Mouse (Mus musculus): ENCODE measurements around the gene Trabd2b. TPM values are rescaled to one million over a fixed set of nuclear protein-coding genes. Genes with fewer than 3 reads are reported as not detected.

The Trabd2b gene
- polyA plus RNA-seq, 1 experiment: 1.5 TPM

DNA sequence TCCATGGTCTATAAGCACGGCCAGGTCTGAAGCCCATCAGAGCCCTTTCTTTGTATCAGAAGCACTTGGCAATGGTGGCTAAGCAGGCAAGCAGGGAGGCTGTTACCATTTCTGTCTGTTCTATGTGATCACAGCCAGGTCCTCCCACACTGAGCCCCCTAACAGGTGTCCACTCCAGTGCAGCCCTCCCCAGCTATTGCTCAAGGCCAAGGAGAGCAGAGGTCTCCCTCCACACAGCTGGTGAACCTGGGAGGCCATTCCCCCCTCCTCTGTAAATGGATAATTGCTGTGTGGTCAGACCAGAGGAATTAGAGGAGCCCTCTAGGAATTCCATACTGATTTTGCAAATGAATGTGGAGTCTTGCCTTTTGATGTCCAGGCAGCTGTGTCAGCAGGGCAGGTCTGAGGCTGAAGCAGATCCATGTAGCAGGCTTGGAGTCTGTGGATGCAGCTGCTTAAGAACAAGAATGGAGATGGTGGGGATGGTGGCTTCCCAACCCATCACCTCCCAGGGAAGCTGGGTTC, 161.6 kb downstream of the Trabd2b start:
- no peak for DNase-seq (ENCODE audit: low read depth)
- TF ChIP-seq CTCF (IDR thresholded peaks at IDR 0.05; ENCODE audit: borderline replicate concordance, extremely low read depth, insufficient read depth, insufficient read length): no peak
- no peak for TF ChIP-seq POLR2A (IDR thresholded peaks at IDR 0.05; ENCODE audit: borderline replicate concordance, extremely low read depth, insufficient read depth, insufficient read length, poor library complexity, severe bottlenecking)

DNA sequence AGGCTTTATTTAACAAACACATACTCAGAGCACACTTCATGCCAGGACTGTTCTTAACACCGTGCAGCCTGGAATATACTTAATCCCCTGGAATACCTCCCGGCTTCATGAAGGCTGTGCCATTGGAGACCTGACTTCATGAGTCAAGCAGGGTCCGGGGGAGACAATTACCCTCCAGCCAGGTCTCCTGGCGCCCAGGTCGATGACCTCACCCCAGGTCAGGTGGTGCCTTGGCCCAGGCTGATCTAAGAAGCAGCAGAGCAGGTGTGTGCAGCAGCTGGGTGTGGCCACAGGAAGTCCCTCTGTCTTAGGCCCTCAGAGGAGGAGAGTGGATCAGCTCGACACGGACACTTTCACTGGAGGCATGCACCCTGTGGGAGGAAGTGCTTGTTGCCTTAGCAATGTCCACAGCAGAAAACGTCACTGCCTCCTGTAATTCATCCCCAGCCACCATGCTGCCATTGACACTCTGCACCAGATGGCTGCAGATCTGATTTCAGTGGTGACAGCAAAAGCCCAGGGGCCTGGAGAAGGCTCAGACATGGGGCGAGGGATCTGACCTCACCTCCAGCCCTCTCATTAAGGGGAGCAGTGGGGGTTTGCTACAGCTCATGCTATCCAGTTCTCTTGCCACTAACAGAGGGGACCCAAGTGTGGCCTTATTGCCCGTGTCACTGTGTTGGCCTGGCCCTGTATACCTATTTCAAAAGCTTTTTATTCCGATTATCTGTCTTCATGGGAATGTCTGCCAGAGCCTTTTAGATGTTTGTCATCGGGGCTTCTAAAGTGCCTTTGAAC, 171.8 kb downstream of the Trabd2b start:
- no peak for DNase-seq (ENCODE audit: low read depth)
- TF ChIP-seq CTCF (IDR thresholded peaks at IDR 0.05; ENCODE audit: borderline replicate concordance, extremely low read depth, insufficient read depth, insufficient read length) (no peak), POLR2A (IDR thresholded peaks at IDR 0.05; ENCODE audit: borderline replicate concordance, extremely low read depth, insufficient read depth, insufficient read length, poor library complexity, severe bottlenecking) (no peak)

DNA sequence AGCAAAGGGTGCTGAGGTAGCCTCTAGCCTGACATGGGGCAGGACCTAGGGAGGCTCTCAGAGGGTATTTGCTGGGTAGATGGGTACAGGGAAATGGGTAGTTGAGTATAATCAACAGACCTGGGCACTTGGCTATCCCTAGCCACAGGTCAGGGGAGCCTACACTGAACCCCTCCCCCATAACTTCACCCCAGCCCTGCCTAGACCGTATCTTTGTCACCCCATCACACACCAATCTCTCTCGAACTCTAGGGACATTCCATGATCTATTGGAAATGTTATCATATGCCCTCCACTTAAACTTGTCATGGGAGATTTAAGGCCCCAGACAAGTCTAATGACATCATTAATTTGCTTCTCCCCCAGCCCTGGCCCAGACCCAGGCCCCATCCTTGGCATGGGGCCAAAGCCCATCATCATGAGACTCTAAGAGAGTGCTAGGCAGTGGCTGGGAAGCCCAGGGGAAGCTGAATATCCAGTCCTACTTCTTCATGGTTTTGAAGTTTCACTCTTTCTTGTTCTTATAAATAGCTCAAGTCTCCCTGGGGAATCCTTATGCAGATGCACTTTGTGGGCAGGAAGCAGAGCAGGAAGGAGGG, 177.1 kb downstream of the Trabd2b start:
- no peak for DNase-seq (ENCODE audit: low read depth)
- TF ChIP-seq POLR2A (IDR thresholded peaks at IDR 0.05; ENCODE audit: borderline replicate concordance, extremely low read depth, insufficient read depth, insufficient read length, poor library complexity, severe bottlenecking): no peak

DNA sequence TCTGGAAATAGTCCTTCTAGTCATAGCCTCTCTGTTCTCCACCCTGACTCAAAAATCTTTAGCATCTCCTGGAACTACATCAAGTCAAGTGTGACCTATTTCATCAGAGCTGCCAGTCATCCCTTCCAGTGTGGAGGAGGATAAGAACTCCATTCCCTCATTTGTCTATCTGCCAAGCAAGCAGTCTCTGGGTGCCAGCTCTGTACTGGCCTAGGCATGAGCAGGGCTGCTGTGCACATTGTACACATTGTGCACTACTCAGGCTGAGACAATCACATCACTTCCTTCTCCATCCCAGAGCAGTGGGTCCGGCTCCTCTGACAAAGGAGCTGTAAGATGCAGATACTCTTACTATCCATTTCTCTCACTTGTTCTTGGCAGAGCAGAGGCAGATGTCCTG, 178.2 kb downstream of the Trabd2b start:
- TF ChIP-seq POLR2A (IDR thresholded peaks at IDR 0.05; ENCODE audit: borderline replicate concordance, extremely low read depth, insufficient read depth, insufficient read length, poor library complexity, severe bottlenecking) (no peak), CTCF (IDR thresholded peaks at IDR 0.05; ENCODE audit: borderline replicate concordance, extremely low read depth, insufficient read depth, insufficient read length) (no peak)
- DNase-seq (ENCODE audit: low read depth): no peak

DNA sequence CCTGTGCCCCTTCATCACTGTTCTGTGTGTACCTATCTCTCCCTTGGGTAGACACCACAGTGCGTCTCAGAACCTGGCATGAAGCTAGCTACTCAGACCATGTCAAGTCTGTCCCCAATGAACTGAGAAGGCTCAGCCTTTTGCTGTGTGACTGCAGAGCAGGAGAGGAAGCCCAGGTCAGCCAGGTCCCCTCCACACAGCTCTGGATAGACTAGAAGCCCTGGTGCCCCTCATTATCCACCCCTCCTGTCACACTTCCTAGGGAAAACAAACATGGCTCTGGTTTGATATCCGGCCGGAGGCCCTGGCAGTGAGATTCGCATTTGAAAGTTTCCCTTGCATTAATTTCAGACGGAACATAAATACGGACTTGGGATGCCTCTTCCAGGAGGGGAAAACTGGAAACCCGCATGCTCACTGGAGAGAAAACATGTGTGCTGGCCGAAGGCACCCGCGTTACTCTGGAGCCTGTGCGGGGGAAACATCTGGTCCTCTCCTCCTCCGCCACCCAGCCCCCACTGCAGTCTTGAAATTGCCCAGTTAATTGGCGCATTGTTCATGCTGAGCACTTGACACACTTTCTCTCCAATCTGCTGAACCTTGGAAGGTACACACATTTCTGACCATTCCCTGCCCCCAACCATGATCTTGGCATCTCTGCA, 187.2 kb downstream of the Trabd2b start:
- TF ChIP-seq CTCF (IDR thresholded peaks at IDR 0.05; ENCODE audit: borderline replicate concordance, extremely low read depth, insufficient read depth, insufficient read length) (no peak), POLR2A (IDR thresholded peaks at IDR 0.05; ENCODE audit: borderline replicate concordance, extremely low read depth, insufficient read depth, insufficient read length, poor library complexity, severe bottlenecking) (no peak)
- DNase-seq (ENCODE audit: low read depth): peak; percentile 36

DNA sequence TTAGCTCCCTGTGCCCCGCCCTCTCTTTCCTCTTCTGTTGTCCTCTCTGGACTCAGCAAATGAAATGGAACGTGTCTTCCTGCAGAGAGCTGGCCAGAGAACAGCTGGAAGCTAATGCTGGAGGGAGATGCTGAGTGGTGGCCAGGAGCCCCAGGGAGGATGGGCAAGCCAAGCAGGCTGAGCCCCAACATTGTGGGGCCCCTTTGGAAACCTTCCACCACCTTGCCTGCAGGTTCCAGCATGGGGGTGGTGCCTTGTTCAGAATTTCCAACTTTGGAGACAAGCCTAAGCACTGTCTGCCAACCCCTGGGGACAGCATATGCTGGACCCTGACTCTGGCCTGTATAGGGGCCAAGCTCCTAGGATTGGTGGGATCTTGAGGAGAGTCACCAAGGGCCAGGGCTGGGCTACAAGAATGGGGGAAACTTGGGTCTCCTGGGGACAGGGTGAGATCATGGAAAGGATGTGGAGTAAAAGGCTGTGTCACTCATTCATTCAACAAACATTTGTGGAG, 188.7 kb downstream of the Trabd2b start:
- no peak for TF ChIP-seq POLR2A (IDR thresholded peaks at IDR 0.05; ENCODE audit: borderline replicate concordance, extremely low read depth, insufficient read depth, insufficient read length, poor library complexity, severe bottlenecking)
- TF ChIP-seq CTCF (IDR thresholded peaks at IDR 0.05; ENCODE audit: borderline replicate concordance, extremely low read depth, insufficient read depth, insufficient read length): no peak

DNA sequence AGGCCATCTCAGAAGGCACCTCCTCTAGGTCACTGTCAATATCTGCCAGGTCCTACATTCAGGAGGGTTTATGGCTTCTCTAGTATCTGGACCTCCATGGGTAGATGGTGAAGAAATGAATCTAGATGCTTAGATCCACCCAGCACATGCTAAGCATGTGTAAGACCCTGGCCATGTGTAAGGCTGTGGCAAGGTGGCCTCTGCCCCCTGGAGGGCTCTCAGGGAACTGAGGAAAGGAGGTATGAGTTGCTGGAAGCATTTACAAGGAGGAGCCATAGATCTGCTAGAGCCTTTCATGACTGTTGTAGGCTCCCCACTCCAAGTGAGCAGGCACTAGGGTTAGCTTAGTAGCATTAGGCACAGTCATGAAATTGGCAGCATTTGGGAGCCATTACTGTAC, 192.6 kb downstream of the Trabd2b start:
- TF ChIP-seq CTCF (IDR thresholded peaks at IDR 0.05; ENCODE audit: borderline replicate concordance, extremely low read depth, insufficient read depth, insufficient read length): peak; percentile 47; the same call in 1 of the 2 replicates
- no peak for TF ChIP-seq POLR2A (IDR thresholded peaks at IDR 0.05; ENCODE audit: borderline replicate concordance, extremely low read depth, insufficient read depth, insufficient read length, poor library complexity, severe bottlenecking)
- no peak for DNase-seq (ENCODE audit: low read depth)

More for the DNA sequence above, 188.7 kb downstream of the Trabd2b start:
- DNase-seq (ENCODE audit: low read depth): no peak

DNA sequence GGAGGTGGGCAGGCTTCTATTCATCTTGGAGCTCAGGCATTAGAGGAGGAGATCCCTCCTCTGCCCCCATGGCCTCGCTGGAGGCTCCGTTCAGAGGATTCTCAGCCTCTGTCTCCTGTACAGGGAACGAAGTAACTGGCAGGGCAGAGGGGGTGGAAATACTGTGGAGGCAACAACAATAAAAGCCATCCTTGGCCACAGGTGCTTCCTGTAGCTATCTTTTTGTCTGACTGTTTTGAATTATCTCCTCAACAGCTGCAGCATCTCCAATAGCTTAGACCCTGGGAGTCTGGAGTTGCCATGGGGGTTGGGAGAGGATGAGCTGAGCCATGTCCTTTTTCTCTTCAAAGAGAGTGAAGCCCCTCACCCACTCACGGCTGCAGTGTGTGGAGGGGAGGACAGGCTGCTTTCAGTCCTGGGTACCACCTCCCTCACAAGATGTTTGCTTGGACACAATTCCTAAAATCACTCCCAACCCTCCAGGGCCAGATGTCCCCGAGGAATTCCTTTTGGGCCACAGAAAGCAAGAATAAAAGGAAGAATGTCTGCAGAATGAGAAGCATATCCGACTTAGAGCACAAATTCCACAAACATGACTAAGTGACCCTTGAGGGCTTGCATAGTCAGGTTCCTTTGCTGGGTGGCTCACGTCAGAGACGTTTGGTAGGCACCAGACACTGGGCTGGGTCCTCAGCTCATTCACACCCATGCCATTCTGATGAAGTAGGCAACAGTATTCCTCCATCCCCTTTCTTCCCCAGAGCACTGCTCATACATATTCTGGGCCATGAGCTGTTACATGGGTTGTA, 194.9 kb downstream of the Trabd2b start:
- TF ChIP-seq POLR2A (IDR thresholded peaks at IDR 0.05; ENCODE audit: borderline replicate concordance, extremely low read depth, insufficient read depth, insufficient read length, poor library complexity, severe bottlenecking) (no peak), CTCF (IDR thresholded peaks at IDR 0.05; ENCODE audit: borderline replicate concordance, extremely low read depth, insufficient read depth, insufficient read length) (no peak)
- peak; percentile 31 for DNase-seq (ENCODE audit: low read depth)

DNA sequence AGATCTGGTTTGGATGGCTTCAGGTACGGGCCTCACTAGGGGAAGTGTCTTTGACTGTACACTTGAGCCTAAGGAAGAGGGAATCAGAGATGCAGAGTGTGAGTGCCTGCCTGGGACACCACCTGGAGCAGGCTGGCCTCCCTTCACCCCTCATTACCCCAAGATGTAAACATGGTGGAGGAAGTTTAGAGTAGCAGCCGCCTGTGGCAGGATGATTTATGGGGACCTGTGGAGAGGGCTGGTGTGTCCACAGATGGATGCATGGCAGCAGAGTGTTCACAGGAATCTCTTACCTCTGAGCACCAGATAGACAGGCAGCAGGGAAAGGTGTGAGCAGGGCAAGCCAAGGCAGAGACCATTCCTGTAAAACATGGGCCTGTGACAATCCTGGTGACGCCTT, 199.1 kb downstream of the Trabd2b start:
- DNase-seq (ENCODE audit: low read depth): no peak
- TF ChIP-seq POLR2A (IDR thresholded peaks at IDR 0.05; ENCODE audit: borderline replicate concordance, extremely low read depth, insufficient read depth, insufficient read length, poor library complexity, severe bottlenecking): no peak
- no peak for TF ChIP-seq CTCF (IDR thresholded peaks at IDR 0.05; ENCODE audit: borderline replicate concordance, extremely low read depth, insufficient read depth, insufficient read length)

DNA sequence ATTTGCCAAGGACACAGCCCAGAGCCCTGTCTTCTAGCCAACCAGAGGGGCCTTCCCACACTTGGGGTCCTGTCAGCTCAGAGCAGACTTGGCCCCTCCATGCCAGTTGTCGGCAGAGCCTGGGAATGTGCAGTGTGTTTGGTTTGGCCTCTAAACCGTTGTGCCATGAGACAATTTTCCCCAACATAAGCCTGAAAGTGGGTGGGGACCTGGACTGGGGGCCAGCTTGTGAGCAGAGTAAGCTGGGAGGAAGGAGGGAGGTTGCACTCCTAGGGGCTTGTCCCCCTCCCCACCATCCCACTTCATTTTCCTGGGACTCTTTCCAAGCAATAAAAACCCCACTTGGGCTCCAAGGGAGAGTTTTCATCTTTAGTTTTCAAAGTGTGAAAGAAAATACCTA, 201.3 kb downstream of the Trabd2b start:
- TF ChIP-seq CTCF (IDR thresholded peaks at IDR 0.05; ENCODE audit: borderline replicate concordance, extremely low read depth, insufficient read depth, insufficient read length): no peak
- no peak for TF ChIP-seq POLR2A (IDR thresholded peaks at IDR 0.05; ENCODE audit: borderline replicate concordance, extremely low read depth, insufficient read depth, insufficient read length, poor library complexity, severe bottlenecking)
- no peak for DNase-seq (ENCODE audit: low read depth)
